Mouse (Mus musculus) lung, postnatal 14 days (tissue): ENCODE data around the gene Gm10024.
"Not testable (repeated sequence)": the region's sequence is repeated elsewhere in the genome, so short reads cannot be mapped to it uniquely, and the experiment has no call there.

Experiments
- DNase-seq: peaks from one replicate; pipeline ENCODE4 v3.0.0; 2021

The Gm10024 gene

GRCm38 (mm10) chr10:77711157-77711556 is at the start of gene Gm10024:
Gene Gm10024, plus strand, starts transcription at chr10:77711457.
- DNase-seq, result not testable (repeated sequence)

GRCm38 (mm10) chr10:77663949-77664665 is 47.1 kb upstream of the Gm10024 start:
- no peak for DNase-seq

GRCm38 (mm10) chr10:77666342-77666741 is 44.9 kb upstream of the Gm10024 start:
- DNase-seq, result peak; percentile 25

GRCm38 (mm10) chr10:77667402-77667801 is 43.9 kb upstream of the Gm10024 start:
- no peak for DNase-seq

- DNase-seq, result no peak
Measured at GRCm38 (mm10) chr10:77670710-77671109, 40.5 kb upstream of the Gm10024 start.

- no peak for DNase-seq
Measured at GRCm38 (mm10) chr10:77671519-77671918, 39.7 kb upstream of the Gm10024 start.

GRCm38 (mm10) chr10:77673765-77674164 is 37.5 kb upstream of the Gm10024 start:
- DNase-seq, result no peak

- no peak for DNase-seq
Measured at GRCm38 (mm10) chr10:77677562-77677961, 33.7 kb upstream of the Gm10024 start.

GRCm38 (mm10) chr10:77682994-77683393 is 28.3 kb upstream of the Gm10024 start:
- DNase-seq, result no peak

- DNase-seq, result no peak
Measured at GRCm38 (mm10) chr10:77684181-77684580, 27.1 kb upstream of the Gm10024 start.

GRCm38 (mm10) chr10:77685895-77686664 is 25.2 kb upstream of the Gm10024 start, which contains the start of gene Tspear:
Gene Tspear, plus strand, starts transcription at chr10:77686569.
- DNase-seq, result no peak

GRCm38 (mm10) chr10:77687021-77687420 is 24.2 kb upstream of the Gm10024 start:
- DNase-seq, result no peak

- not testable (repeated sequence) for DNase-seq
Measured at GRCm38 (mm10) chr10:77690356-77690807, 20.9 kb upstream of the Gm10024 start, which contains the start of gene Gm19402. Gene Gm19402, minus strand, starts transcription at chr10:77690757.

- no peak for DNase-seq
Measured at GRCm38 (mm10) chr10:77697133-77697532, 14.1 kb upstream of the Gm10024 start, which contains the start of gene Gm9508. Gene Gm9508, minus strand, starts transcription at chr10:77697233.

GRCm38 (mm10) chr10:77706326-77706725 is 4.9 kb upstream of the Gm10024 start, which contains the start of gene Gm10272:
Gene Gm10272, plus strand, starts transcription at chr10:77706626.
- no peak for DNase-seq

- DNase-seq, result no peak
Measured at GRCm38 (mm10) chr10:77709831-77710230, 1.4 kb upstream of the Gm10024 start.

- no peak for DNase-seq
Measured at GRCm38 (mm10) chr10:77713734-77714133, 2.5 kb downstream of the Gm10024 start.

- no peak for DNase-seq
Measured at GRCm38 (mm10) chr10:77715507-77715906, 4.2 kb downstream of the Gm10024 start, which contains the start of gene Gm10142. Gene Gm10142, plus strand, starts transcription at chr10:77715807.

- not testable (repeated sequence) for DNase-seq
Measured at GRCm38 (mm10) chr10:77720299-77720698, 9.0 kb downstream of the Gm10024 start, which contains the start of gene Krtap12-1. Gene Krtap12-1, plus strand, starts transcription at chr10:77720599.

GRCm38 (mm10) chr10:77724855-77725254 is 13.6 kb downstream of the Gm10024 start:
- no peak for DNase-seq

- no peak for DNase-seq
Measured at GRCm38 (mm10) chr10:77726186-77726585, 14.9 kb downstream of the Gm10024 start, which contains the start of gene Gm10100. Gene Gm10100, plus strand, starts transcription at chr10:77726486.

- no peak for DNase-seq
Measured at GRCm38 (mm10) chr10:77728280-77728679, 17.0 kb downstream of the Gm10024 start.

- peak; percentile 7 for DNase-seq
Measured at GRCm38 (mm10) chr10:77729241-77729640, 18.0 kb downstream of the Gm10024 start.
